Mouse (Mus musculus) gastrocnemius, adult 18-20 months (tissue): ENCODE measurements around the gene H2afy2. TPM values are rescaled to one million over a fixed set of nuclear protein-coding genes. Genes with fewer than 3 reads are reported as not detected.

Source experiments
- DNase-seq: peaks from one replicate; pipeline ENCODE4 v3.0.0; 2021; ENCODE audit warnings: low spot score
- long read RNA-seq, 2 experiments: library from polyadenylated mRNA; stranded (forward); transcript quantifications; one replicate each; pipeline ENCODE4 v2.0.0; 2021
- total RNA-seq, 2 experiments: library from RNA; stranded (reverse); gene quantifications; 2 replicates each; pipeline ENCODE4 v1.2.3; 2021

The H2afy2 gene
- under 1 TPM; 0.71 to 0.83 TPM for total RNA-seq
- long read RNA-seq, experiment 1, result 0 reads
- long read RNA-seq, experiment 2, partial matches to known transcripts, result 1 of 1 reads
- long read RNA-seq, experiment 2, other reads (novel, unspliced or antisense), result 0 of 1 reads

DNA sequence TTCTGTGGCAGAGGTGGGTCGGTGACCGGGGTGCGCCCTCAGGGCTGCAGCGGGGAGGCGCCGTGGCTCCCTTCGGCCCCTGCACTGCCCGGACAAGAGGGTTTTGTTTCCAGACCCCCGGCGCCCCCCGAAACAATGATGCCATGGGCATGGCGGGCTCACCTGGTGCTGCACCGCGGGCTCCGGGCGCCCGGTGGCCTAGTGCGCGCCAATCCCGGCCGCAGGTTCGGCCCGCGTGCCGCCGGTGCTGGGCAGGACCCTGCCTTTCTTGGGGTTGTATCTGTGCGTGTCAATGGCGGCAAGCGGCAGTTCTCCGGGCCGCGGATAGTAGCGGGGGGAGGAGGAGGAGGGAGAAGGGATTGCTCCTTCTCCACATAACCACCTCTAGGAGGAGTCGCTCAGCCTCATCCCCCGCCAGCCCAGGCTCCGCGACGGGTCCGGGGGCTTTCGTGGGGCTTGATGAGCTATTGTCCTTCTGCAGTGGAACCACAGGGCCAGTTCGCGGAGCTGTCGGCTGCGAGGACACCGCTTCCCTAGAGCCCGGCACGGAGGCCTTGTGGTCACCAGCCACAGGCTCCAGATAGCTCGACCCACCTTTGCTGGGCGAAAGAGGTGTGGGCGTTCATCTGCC, at the start of gene H2afy2:
H2afy2 (minus strand) TSS at position 527 of the 631 bp plus-strand sequence.
- peak; percentile 24 for DNase-seq

DNA sequence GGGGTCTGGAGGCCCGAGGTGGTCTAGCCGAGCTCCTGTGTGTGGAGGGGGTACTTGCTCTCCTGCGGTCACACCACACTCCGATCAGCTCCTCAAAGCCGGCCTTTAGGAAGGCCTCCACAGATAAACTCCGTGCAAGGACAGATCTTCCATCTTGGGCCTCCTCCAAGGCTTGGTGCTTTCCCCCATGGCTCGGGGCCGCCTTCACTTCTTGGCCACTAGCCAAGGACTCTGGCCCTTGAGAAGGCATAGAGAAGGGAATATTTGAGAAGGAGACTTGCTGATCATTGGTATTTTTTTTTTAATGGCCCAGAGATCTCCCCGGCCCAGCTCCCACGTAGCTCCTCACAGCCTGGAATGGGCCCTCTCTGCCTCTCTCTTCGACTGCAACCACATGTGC, 48.8 kb upstream of the H2afy2 start:
- DNase-seq, result no peak

DNA sequence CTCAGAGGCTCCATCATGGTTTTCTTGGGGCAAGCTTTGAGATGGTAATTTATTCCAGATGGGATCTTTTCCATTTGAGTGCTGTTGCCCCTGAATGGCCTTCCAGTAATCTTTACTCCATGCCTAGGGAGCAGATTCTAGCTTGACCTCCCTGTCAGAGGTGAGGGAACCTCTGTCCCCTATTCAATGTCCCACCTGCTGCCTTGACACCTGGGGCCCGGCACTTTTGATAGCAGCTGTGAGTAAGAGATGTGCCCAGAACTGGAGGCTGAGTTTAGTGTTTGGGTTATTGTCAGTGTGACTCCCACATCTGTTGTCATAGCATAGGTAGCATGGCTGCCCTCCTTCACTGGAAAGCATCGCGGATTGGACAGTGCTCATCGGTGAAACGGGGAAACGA, 47.8 kb upstream of the H2afy2 start:
- no peak for DNase-seq

DNA sequence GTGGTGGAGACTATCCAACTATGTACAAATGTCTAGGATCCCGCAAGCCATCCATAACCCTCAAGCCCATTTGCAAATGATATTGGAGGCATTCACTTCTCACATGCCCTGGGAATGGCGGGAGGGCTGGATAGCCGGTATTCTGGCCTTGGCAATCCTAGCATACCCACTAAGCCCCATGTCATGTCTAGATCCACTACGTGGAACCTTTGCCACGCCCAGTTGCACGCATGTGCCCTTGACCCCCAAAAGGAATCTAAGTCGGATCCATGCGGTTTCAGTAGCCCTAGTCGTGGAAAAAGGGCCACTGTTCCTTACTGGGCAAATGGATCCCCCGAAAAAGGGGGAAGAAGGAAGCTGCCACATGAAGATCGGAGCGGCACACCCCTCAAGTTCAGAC, 47.3 kb upstream of the H2afy2 start:
- no peak for DNase-seq

DNA sequence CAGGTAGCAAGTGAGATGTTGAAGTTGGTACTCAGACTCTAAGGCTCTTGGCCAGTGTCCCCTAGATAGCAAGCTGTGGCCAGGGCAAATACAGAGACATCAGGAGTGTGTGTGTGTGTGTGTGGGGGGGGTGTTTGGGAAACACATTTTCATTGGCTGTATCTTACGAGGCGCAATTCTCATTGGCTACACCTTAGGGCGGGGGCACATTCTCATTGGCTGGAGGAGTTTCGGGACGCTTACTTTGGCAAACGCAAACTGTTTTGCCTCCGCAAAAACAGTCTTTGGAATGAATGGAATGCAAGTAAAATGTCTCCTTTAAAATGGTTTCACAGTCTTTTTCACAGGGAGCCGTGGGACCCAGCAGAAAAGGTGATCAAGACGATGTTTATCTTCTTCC, 46.9 kb upstream of the H2afy2 start:
- DNase-seq, result no peak

DNA sequence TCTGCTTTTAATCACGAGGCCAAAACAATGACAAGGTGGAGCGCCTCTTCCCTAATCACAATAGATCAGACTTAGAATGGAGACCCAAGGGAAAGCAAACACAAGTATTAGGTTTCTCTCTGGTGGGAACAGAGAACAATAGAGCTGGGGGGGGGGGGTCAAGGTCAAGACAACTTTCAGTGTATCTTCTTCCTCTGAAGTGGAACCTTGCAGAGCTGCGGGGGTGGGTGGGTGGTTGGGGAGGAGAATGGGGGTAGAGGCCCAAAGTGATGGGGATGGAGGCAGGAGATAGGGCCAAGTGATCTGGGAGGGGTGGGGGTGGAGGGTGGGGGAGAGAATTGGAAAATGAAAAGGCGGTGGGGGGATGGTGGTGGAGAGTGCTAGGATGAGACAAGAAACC, 45.1 kb upstream of the H2afy2 start:
- DNase-seq, result no peak

DNA sequence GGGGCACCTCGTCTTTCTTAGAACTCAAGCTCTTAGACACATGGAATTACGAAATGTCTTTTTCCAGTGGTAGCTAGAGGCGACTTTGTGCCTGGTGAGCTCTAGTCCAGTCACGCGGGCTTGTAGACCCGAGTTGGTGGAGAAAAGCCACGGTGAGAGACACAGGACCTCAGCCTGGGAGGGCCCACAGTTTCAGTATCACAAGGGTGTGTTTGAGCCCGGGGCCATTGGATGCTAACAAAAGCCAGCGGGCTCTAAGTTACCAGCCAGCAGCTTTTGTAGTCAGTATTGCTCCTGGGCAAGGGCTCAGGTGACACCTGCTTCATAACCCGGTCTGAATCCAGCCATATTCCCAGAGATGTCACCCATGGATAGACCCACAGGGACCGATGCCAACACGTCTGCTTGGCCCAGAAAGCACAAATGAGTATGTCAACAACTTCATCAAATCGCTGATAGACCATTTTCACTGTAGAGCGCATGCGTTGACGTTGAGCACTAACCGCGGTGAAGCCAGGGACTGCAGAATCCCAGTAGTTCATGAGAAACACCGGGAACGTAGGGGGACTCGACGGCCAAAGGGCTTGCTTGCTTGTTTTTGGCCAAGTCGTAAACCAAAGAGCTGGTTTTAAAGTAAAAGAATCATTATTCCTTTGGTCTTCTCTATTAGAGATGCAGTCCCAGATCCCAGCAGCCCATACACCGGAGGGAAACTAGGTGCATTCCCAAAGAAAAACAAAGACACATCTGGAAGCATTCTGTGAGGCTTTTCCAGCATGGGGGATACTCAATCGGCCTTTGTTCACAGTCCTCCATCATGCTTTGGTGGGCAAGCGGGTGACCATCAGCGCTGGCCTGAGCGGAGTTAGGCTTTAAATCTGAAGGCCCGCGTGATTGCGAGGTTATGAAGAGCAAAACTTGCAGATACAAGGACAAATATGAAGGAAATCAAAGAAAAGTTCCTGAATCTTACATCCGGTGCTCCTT, 44.3 kb upstream of the H2afy2 start:
- no peak for DNase-seq

DNA sequence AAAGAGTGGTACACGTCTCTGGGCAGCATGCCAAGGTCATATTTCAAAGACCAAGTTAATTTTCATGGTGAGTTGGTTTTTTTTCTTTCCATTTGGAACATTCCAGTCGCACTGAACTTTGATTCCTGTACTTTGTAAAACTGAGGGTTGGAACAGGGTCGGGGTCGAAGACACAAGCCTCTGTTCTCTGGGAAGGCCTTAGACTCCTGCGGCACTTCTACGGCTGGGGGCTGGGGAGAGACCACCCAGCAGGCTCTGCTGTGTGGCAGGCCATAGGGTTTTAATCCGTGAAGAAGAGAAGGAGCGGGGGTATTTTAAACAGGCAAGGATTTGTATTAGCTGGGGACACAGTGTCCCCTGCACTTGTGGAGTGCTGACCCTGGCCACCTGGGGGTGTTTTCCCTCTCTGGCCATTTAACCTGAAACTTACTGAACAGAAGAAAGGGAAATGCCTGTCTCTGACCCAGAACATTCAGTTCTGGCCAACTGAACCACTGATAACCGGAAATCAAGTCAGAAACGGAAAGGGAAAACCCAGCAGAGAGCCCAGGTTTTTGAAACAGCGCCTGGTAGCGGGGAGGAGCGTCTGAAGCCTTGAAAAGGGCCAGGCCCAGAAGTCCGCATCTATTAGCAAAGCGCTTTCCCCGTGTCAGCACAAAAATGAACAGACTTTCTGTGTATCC, 42.9 kb upstream of the H2afy2 start:
- no peak for DNase-seq

DNA sequence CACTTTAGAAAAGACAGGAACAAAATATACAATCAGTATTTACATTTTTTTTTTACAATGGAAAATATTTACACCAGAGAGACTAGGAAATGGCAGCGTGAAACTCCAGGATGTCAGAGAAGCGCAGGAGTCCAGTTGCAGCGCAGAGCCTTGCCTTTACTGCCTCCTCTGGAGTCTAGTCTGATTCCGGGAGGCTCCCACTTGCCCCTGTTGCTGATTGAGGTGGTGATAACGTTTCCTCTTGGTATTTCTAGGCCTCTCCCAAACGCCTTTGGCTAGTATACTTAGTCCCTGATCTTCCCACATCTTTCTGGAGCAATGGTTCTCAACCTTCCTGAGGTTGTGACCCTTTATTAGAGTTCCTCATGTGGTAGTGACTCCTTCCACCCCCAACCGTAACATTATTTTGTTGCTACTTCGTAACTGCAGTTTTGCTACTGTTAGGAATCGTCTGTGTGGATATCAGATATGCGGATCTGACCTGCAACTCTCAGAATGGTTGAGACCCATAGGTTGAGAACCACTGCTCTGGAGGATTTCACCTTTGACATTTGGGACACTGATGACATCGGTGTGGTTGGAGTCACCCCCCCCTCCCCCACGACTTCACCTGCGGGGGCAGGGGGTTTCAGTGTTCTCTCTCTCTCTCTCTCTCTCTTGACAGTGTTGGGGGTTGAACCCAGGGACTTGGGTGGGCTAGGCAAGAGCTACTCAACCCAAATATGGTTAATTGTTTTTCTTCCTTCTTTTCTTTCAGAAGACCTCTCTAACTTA, 42.2 kb upstream of the H2afy2 start:
- no peak for DNase-seq

DNA sequence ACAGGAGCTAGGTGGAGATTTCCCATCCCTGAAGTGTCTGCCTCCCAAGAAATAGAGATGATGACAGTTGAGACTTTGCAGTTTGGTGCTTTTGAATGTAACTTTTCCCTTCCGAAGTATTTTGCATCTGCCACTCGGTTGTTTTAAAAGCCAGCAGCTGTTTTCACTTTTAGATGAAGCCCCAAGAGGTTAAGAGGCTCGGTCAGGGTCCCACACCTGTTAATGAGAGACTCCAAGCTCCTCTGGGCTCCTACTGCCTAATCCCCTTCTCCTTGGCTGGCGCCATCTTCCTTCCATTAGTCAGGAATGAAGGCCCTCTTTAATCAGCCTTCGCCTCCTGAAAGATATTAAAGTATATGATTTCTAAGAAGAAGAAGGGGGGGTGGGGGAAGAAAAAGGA, 41.6 kb upstream of the H2afy2 start:
- no peak for DNase-seq

DNA sequence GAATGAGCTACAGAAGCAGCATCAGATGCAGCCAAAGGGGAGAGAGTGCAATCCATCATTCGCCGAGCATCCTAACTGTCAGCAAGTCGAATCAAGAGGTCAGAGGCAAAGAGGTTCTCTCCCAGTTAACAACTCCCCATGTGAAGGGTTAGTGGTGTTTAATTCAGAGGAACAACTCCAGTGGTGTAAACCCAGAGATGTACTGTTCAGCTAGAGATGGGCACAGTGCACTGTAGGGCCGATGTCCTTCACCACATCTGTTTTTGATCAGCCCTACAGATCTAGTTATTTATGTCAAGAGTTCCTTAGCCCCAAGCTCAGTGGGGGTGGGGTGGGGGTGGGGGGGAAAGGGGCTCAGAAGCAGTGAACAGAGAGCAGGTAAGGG, 39.8 kb upstream of the H2afy2 start:
- no peak for DNase-seq

DNA sequence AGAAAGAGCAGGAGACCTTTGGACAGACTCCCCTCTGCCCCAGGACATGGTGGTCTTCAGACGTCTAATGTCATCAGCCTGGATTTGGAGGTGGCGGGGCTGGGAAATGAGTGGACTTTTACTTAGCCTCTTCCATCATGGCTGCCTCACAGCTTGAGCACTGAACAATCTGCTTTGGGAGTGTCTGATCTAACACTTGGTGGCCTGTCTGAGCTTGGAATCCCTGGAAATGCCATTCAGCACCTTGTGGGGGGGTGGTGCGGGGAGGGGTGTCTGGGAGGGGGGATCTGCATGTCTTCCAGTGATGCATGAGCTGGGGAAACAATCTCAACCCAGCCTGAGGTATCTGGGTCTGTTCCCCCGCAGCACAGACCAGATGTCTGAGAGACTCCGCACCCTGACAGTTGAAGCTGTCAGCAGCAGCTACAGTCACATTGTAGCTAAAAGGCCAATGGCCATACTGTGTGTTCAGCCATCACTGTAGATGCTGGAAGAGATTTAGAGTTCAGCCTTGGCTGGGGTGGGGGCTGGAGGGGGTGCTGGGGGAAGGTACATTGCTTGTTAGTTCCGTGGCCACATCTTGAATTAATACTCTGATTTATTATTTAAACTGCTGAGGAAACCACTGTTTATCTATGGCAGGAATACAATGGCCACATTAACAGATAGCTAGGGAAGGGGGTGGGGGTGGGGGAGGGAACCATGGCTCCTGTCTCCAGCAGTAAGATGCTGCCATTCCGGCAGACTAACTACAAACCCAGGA, 39.2 kb upstream of the H2afy2 start:
- DNase-seq, result no peak

DNA sequence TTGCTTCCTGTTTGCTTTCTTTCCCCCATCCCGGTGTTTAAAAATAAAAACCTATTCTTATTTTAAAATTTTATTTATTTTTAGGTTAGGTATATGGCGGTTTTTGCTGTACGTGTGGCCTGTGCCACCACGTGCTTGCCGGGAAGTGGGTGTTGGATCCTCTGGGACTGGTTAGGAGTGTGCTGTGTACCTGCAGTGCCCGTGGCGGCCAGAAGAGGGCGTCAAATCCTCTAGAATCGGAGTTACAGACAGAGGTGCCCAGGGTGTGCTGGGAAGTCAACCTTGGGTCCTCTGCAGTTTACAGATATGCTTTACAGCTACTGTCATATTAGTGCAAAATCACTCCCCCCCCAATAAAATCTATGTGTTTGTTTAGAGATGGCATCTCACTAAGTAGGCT, 36.1 kb upstream of the H2afy2 start:
- no peak for DNase-seq

DNA sequence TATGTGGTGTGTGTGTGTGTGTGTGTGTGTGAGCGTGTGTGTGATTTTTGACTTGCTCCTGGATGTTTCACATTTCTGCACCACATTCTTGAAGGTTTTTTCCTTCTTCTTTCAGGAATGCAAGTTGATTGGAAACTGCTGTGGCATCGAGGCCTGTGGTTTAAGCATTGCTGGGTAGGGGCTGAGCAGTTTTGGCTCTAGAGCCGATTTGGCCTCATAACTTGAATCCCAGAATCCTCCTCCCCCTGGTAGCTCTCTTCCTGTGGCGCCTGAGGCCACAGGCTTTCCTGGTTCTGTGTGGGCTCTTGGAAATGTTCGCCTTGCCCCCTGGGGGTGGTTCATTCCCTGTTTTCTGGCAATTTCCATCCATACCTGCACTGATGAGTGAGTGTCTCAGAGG, 28.0 kb upstream of the H2afy2 start:
- no peak for DNase-seq

DNA sequence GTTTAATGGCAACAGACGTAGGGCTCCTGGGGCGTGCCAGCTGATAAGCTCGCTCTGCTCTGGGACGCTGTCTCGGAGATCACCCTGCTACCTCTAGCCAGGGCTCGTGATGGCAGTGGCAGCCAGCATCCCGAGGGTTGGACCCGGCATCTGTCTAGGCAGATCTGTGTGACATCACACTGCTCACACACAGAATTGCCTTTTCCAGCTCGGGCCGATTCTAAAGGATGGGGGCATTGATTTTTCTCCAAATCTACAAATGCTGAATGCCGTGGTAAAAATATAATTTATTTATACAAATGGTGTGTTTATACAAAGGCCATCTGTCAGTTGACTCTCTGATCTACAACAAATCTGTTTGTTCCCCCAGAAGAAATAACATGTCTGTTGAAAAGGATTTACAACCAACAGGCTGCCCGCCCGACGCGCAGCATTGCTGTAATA, 14.2 kb upstream of the H2afy2 start:
- no peak for DNase-seq

DNA sequence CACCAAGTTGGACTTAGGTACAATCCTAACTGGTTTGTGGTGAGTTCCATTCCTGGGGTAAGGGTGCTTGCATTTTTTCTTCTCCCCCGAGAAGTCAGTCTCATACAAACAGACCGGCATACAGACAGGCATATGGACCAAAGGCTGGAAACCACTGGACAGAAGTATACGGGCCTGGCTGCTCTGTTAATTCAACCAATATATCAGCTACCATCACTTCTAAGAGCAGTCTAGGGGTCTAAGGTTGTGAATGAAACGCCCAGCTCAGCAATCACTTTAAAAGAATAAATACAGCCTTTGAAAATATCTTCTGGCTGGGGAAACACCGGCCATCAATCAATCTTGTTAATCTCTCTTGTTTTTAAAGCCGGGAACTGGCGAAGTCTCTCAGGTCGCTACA, 11.5 kb upstream of the H2afy2 start:
- DNase-seq, result no peak

DNA sequence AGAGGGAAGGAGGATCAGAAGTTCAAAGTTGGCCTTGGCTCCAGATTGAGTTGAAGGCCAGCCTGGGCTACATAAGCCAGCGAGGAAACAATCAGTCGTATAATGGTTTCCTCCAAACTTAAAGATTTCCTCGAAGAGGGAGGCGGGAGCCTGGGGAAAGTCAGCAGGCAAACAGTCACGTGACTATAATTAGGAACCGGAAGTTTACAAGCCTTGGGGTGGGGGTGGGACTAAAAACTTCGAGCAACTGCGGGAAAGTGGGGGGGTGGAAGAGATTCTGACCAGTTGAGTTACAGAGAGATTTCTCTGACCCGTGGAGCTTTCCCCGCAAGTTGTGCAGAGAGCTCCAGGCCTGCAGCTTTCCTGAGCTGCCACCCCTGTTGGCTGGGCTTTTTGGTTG, 11.0 kb upstream of the H2afy2 start:
- no peak for DNase-seq

DNA sequence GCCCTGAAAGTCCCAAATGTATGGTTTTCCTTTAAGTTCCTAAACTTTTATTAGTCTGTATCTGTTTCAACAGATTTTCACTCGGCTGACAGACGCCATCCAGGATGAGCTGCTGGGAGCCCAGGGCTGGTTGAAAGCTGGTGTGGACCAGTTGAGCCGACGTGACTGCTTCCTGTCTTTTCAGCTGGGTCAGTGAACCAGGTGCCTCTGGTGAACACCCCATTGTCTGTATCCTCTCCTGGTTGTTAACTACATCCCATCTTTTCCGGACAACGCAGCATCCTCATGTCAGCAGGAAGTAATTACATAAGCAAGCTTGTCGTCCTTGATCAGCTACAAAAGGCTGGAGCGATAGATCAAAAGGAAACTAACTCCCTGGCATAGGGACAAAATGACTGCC, 9.1 kb upstream of the H2afy2 start:
- DNase-seq, result no peak

DNA sequence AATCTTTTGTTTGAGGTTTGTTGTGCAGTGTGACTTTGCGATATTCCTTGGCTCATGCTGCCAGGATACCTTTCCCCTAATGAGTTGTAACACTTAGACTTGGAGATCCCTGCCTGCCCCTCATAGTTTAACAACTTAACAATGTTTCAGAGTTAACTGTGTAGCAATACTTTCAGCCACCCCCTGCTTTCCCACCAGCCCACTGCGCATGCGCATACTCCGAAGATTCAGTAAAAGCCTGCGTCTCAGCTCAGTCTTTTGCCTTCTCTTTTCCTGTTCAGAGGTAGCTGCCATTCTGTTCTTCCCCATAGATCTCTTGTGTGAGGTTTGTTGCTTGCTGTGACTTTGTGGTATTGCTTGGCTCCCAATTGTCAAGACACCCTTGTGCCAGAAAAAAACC, 4.6 kb upstream of the H2afy2 start:
- DNase-seq, result no peak

DNA sequence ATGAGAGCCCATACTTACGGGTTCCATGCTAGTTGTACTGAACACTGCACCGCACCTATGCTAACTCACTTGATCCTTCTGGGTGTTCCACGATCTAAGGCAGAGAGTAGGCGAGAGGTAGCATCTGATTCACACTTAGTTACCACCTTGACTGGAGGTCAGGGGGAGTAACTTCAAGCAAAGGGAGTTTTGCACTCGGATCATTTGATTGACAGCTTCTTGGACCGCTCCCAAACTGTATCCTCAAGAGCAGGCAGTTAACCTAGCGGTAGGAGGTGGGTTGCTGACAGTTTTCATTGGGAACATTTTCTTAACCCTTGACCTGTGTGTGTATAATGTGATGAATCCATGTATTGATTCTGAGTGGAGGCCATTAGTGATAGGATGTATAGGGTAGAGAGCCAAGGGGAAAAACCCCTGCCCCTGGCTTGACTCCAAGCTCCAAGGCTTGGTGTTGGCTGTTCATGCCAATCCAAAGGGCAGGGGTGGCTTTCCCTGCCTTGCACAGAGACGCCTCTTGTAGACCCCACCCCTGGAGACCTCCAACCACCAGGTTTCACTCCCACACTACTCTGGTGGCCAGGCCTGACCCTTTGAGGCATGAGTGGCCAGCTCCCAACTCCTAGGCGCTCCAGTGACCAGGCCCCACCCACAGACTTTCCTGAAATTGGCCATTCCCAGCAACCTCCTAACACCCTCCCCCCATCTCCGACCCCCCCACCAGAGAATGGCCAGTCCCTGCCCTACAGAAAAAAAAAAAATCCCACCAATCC, 3.8 kb upstream of the H2afy2 start:
- no peak for DNase-seq
